Mouse (Mus musculus) left cerebral cortex, postnatal 10 days (tissue): ENCODE data around the gene Sln. TPM values are rescaled to one million over a fixed set of nuclear protein-coding genes. Genes with fewer than 3 reads are reported as not detected.

ENCODE experiments used
- DNase-seq, 2 experiments: peaks; one replicate each; pipeline ENCODE4 v3.0.0; 2021 to 2022; ENCODE audit warnings: low spot score in 2 of 2, mixed read lengths in 1 of 2; ENCODE audit errors: extremely low spot score in 1 of 2
- intact Hi-C: fragments of 180-260 bp; cut with DNase I; formaldehyde crosslinking; loops from one replicate; pipeline ENCODE4 v1.15.1; 2025
- total RNA-seq, 2 experiments: library from RNA; stranded (reverse); gene quantifications; 2 replicates each; pipeline ENCODE4 v1.2.3; 2021

The Sln gene
- total RNA-seq, result not detected

DNA sequence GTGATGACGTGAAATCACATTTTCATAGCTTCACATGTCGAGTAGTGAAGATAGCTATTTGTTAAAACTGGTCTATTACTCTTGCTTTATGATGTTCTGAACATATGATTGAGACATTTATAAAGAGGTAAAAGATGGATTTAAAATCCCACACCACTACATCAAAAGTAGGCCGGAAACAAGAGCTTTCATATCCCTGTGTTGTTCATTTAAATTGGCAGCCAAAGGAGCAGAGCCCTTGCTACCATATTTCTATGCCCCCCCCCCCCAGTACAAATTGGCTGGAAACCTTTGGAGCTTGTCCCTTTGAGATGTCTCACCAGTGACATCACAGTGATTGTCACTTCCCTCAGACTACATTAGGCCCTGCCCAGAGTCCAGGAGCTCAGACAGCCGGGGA is at the start of gene Sln:
Sln (plus strand) TSS at position 301 of the 400 bp plus-strand sequence.
- intact Hi-C loops, result no loop called here
- DNase-seq, result no peak

DNA sequence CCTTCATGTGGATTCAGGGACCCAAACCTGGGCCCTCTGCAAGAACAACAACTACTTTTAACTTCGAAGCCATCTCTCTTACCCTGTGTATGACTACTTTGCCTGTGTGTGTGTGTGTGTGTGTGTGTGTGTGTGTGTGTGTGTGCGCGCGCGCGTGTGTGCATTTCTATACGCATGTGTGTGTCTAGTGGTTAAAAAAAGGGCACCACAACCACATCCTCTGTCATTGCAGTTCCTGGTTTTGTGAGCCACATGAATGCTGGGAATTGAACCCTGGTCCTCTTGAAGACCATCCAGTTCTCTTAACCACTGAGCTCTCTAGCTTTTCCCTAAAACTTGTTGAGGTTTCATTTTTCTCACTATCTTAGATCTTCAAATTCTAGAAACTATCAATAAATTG is 47.0 kb upstream of the Sln start:
- intact Hi-C loops, result no loop called here
- DNase-seq, result no peak

DNA sequence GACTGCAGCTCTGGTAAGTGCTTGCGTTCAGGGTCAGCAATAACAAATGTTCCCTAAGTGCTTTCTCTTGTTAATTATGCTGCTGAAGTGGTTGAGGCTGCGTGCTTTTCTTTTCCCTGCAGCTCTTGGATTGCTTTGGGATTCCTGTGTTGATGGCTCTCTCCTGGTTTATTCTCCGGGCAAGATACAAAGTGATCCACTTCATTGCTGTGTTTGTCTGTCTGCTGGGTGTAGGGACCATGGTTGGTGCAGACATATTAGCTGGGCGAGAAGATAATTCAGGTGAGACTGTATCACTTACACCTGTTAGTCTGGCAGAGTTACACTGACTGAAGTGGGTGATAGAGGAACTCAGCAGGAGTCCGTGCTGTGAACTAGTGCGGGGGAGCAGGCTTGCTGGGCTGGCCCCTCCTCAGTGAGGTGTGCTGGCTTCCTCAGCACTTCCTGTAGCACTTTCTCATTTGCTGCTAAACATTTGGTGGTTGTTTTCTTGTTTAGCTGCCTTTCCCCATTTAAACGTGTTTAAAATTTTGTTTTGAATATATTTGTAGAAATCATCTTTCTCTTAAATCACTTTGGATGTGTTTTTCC is 43.4 kb upstream of the Sln start:
- intact Hi-C loops, result no loop called here
- DNase-seq, result no peak

DNA sequence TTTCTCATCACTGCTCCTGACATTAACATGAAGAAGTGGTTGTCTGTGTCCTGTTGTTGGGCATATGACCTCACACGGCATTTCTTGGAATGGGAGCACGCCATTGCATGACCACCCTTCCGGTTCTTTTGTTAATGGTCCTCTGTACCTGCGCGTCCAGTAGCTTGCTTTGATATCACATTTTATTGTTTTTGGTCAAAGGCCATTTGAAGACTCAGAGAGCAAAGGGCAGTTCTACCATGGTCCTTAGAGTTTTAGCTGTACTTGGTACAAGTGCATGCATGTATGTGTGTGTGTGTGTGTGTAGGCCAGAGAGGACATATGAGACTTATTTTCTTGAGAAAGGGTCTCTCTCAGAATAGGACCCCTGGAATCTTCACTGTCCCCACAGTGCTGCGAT is 36.5 kb upstream of the Sln start:
- intact Hi-C loops, result no loop called here
- DNase-seq, result no peak

DNA sequence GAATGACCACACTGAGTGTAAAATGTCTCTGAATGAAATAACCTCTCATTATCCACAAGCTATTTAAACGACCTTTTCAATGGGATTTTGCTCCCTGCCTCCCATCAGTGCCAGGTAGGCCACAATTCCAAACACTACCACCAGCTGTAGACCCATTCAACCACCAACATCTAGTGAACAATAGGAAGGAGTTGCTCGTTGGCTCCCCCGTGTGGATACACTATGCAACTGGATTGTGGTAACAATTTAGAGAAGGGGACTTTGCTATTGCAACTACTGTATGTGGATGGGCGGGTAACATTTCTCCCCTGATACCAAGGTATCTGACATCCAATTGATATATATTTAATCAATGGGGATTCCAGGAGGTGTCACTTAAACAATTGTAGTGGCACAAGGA is 31.2 kb upstream of the Sln start:
- peak in 1 of 2 experiments; percentile 64 for DNase-seq
- intact Hi-C loops, result no loop called here

DNA sequence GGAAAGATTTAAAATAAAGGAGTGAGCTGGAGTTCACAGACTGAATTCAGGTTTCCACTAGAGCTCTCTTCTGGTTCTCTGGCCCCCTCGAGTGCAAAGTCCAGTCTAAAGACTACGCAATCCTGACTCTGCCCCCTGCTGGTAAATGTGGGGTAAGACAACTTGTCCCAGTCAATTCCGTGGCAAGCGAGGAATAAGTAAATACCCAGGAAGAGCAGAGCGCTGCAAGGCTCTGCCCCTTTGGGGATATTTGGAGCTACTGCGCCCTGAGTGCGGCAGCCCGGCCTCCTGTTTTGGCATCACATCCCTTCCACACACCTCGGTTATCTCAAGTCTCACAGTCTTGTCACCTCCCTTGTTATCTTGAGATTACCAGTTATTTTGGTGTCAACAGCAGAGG is 24.6 kb upstream of the Sln start:
- DNase-seq, result no peak
- intact Hi-C loops, result loop anchor here (5.0 to 10.0 kb wide), 2 partner anchors 52 to 159 kb away; no protein-coding TSS in a partner anchor

DNA sequence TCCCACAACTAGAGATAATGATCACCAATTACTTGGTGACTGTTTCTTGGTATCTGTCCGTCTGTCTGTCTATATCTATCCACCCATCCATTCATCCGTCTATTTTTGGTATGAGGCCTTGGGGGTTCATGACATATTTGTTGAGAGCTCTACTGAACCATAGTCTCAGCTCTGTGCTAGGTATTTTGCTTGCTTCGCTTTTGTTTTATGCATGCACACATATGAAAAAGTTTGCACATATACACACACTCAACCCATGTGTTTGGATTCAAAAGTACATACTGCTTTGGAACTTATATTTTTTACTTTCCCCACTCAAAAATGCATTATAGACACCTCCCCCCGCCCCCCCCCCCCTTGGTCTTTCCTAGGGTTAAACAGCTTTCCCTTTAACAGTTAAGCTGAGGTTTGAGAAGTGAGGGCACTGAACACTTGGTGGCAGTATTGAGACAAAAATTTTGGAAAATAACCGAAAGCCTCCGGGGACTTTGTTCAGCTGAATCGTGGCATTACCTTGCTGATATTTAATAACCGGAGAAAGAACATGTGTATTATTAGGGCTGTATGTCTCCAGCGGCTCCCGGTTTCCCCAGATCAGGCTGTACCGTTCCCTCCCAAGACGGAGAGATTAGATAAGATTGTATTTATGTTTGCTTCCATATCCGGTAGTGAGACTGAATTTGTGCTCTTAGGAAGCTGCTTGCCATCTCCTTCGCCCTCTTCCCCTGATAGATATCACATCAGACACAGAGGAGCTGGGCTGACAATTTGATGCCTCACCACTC is 20.7 kb upstream of the Sln start:
- intact Hi-C loops, result loop anchor here (5.0 to 10.0 kb wide), 2 partner anchors 48 to 156 kb away; no protein-coding TSS in a partner anchor
- DNase-seq, result peak; percentile 42 to 67

DNA sequence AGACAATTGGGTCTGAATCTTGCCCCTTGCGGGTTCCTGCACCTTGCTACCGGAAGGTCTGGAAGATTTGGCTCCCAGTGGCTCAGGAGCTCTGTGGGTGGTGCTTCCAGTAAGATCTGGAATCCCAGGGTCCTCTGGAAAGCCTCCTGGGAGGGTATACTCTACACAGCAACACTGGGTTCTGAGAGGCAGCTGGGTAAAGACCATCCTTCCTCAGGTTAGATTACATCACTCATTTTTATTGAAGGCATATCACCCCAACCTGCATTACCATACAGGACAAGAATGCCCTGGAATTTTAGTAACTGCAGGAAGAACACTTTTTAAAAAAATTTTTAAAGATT is 20.1 kb upstream of the Sln start:
- peak in 1 of 2 experiments; percentile 24 for DNase-seq
- intact Hi-C loops, result loop anchor here (5.0 to 10.0 kb wide), 2 partner anchors 47 to 155 kb away; no protein-coding TSS in a partner anchor

DNA sequence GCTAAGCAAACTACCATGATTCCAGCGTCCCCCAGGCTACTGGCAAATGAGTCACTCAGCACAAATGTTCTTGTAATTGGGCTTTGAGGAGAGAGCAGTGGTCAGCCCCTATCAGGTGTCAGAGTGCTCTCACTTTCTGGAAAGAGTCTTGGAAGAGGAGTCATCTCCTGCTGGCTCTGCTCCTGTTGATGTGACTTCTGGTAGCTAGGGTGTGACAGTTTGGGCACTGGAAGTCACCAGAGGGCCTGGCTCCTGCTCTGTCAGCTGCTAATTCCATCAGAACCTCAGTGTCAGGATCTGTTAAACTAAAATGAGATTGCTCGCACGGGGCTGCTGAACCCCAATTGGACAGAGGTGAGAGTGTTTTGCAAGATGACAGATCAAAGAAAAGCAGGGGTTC is 14.9 kb upstream of the Sln start:
- intact Hi-C loops, result no loop called here
- DNase-seq, result no peak

DNA sequence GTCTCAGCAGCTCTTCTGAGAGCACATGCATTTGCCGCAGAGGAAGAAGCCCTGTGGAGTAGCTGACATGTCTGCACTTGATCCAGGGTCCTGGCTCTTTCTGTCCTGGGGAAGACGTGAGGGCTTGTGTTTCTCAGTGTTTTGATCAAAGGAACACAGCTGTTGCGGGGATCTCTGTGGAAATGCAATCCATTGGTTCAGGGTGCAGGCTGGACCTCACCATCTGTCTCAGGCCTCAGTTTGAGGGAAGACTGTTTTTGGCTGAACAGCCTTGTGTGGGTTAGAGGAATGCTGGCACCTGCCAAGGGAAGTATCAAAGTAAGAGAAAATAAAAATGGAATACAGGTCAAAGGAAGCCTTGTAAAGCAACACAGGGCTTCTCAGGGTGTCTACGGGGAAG is 14.0 kb upstream of the Sln start:
- intact Hi-C loops, result no loop called here
- DNase-seq, result no peak

DNA sequence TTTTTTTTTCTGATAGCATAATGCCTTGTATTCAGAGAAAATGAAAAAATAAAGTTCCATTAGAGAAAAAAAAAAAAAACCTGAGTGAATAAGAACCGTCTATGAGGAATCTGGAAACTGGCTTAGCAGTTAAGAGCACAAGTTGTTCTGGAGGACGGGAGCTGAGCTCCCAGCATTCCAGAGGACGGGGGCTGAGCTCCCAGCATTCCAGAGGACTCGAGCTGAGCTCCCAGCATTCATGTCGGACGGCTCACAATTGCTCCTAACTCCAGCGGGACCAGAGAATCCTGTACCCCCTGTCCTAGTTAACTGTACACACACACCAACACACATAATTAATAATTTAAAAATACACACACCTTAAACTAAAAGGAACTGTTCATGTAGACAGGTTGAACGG is 11.1 kb upstream of the Sln start:
- DNase-seq, result no peak
- intact Hi-C loops, result no loop called here

DNA sequence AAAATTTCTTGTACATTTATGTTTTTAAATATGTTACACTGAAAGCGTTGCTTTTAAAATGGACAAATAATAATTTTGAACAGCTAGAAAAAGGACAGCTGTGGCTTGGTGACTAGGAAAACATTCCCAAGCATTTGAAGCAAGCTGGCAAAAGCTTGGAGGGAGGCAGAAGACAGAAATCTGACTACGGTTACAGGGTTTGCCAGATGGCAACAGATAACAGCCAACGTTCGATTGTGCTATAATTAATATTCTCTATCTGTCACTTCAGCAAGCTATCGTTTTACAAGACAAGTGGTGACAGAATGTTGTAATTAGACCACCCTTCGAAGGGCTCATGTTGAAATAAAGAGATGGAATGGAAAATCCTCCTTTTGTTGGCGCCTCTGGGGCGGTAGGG is 1.4 kb upstream of the Sln start:
- DNase-seq, result no peak
- intact Hi-C loops, result no loop called here

DNA sequence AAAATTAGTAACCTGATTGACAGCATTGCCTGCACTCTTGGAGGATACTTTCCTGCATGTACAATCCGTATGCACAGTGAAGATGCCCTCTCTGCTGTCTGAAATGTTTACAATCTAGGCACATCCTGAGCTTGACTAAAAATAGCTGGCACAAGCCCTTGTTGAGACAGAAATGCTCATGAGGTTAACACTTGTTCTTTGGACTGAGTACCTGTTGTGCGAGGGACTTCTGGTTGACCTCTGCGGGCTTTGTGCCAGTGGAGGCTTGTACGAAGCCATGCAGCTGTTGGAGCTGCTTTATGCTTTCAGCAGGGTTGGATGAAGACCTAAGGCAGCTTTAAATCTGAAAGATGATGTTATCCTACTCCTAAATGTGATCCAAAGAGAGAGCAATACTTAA is 2.2 kb downstream of the Sln start:
- intact Hi-C loops, result no loop called here
- DNase-seq, result peak in 1 of 2 experiments; percentile 20

DNA sequence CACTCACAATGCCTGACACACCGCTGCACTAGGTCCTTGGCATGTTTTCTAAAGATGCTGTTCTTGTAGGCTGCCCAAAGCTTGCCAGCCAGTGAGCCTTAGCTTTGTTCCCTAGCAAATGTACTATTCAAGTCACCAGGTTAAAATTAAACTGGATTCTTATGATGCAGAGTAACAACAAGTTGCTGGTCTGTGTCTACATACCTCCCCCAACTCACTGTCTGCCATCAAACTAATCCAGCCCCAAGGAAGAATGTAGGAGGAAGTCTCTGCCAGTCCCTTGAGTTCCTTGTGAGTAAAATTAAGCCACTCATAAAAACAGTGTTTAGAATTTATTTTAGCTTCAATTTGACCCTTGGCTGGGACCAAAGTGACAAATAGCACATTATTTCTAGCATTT is 3.7 kb downstream of the Sln start:
- intact Hi-C loops, result no loop called here

DNA sequence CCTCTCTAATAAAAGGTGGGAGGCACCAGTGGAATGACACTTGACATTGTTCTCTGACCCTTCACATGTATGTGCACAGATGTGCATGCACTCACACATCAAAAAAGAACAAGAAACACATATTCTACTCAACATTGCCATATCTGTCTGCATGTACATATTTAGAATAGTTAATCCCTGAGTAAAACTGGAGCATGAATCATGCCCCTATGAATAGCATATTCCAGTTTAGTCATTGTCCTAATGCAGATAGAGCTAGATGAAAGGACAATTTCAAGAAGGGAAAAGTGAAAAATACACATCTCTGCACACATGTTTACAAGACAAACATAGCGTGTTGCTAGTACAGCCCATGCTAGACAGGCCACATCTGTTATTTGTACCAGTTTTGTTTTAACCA is 4.6 kb downstream of the Sln start:
- no peak for DNase-seq
- intact Hi-C loops, result no loop called here

More for the DNA sequence above, 3.7 kb downstream of the Sln start:
- DNase-seq, result no peak

DNA sequence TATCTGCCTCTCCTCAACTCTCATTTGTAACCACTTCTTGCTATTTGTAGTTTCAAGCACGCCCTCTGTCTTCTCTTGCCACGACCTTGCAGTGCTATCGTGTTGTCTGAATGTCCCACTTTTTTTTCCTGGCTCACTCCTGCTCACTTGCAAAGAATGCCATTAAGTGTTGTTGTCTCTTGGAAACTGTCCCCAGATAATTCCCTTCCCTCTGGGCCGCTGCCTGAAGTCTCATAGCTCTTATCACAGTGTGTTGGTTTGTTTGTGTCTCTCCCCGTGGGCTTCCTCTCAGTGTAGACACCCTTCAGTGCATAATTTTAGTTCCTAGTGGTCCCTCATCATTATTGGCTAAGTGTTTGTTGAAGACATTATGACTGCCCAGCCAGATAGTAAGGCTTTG is 7.9 kb downstream of the Sln start:
- intact Hi-C loops, result no loop called here

DNA sequence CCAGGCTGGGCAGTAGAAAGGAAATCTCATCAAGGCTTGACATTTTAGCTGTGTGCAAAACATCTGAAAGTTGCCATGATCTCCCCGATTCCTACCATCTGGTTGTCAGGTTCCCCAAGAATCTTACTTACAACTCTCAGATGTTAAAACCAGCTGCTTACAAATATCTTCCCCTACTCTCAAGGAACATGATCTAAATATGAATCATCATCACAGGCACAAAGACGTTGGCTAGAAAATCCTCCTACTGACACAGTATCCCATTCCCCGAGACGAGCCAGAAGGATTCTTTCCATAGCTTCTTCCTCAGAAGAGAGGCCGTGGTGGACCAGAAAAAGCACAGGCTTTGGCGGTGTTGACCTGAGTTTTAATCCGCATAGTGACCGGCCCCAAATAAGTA is 23.3 kb downstream of the Sln start:
- intact Hi-C loops, result no loop called here
- no peak for DNase-seq

More for the DNA sequence above, 7.9 kb downstream of the Sln start:
- DNase-seq, result no peak

DNA sequence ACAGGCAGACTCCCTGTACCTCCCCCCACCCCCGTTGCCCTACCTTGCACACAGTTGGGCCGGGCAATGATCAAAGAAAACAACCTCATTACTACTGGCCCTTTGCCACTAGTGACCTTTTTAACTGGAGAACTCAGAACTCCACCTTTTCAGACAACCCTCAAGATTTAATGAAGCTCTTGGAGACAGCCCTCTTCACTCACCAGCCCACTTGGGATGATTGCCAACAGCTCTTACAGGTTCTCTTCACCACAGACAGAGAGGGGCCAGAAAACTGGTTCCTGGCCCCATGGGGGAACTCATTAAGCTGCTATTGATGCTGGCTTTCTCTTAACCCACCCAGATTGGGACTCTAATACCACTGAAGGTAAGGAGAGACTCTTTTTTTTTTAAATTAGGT is 27.5 kb downstream of the Sln start:
- intact Hi-C loops, result loop anchor here (5.0 kb wide), 1 partner anchor 50 kb away; no protein-coding TSS in a partner anchor
- DNase-seq, result no peak

DNA sequence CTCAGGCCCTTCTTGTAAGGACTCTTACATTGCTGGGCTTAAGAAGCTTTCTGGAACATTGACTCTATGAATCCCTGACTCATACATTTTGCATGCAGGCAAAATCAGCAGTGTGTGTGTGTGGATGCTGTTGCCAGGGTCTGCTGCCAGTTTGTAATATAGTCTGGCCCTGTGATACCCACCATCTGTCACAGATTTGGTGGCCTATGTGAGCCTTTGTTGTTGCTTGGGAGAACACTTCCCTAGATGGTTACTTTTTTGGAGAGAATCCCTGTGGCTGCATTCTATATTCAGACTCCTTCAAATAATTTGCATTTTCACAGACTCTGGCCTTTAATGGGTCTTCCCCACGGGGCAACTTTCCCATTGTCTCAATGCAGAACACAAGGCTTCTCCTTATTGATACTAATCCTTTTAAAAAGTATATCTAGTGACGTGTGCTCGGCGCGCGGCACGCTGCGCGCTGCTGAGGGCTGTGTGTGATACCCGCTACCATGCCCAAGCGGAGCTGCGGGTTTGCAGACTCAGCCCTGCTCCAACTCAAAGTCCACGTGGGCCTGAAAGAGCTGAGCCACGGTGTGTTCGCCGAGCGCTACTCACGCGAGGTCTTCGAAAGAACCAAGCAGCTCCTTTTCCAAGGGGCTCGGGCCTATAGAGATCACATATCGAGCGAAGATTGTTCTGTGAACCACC is 33.8 kb downstream of the Sln start:
- intact Hi-C loops, result no loop called here
- DNase-seq, result no peak

DNA sequence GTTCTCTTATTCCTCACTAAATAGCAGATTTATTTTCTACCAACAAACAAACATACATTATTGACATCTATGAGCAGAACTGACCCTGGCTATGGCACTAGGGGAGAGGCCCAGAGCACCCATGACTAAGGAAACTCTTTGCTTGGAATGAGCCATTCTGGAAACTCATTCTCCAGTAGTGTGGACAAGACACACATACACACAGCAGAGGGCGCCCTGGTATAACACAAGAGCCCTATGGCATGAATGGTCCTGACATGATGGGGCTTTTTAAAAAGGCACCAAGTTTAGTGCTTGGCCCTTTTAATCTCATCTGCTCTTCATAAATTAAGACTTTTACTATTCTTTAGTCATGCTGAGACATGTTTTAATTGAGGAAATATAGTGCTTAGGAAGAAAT is 40.1 kb downstream of the Sln start:
- DNase-seq, result peak; percentile 65
- intact Hi-C loops, result loop anchor here (1.0 to 10.0 kb wide), 2 partner anchors 95 to 225 kb away; no protein-coding TSS in a partner anchor
